Mouse (Mus musculus) liver, embryonic 14.5 days (tissue): Measurements from ENCODE around the gene Hnrnpll. TPM values are rescaled to one million over a fixed set of nuclear protein-coding genes. Genes with fewer than 3 reads are reported as not detected.

Experiments used
- ATAC-seq: fragments of 200-750 bp; cut with Nextera tagmentation; 2 replicates; pipeline ENCODE4 v1.8.0; 2017; ENCODE audit warnings: moderate number of reproducible peaks, mild to moderate bottlenecking, moderate library complexity; ENCODE audit not compliant: insufficient read depth
- DNase-seq, 3 experiments: peaks; one replicate each; pipeline ENCODE4 v3.0.0-alpha.2; 2012 to 2013; ENCODE audit warnings: low read depth in 3 of 3, low spot score in 3 of 3
- H3K27ac ChIP-seq: fragments of 300-500 bp; sonication (generic); 2 replicates; pipeline ENCODE4 v1.5.1; 2014; ENCODE audit warnings: moderate library complexity, mild to moderate bottlenecking, control low read depth, inconsistent platforms
- H3K27me3 ChIP-seq: fragments of 300-500 bp; sonication (generic); 2 replicates; pipeline ENCODE4 v1.6.1; 2014; ENCODE audit warnings: mild to moderate bottlenecking, low read length, moderate library complexity; ENCODE audit not compliant: control insufficient read depth, insufficient read depth
- H3K36me3 ChIP-seq: fragments of 300-500 bp; sonication (generic); replicated peaks from 2 replicates; pipeline ENCODE4 v1.6.1; 2014; ENCODE audit warnings: low read depth; ENCODE audit not compliant: control insufficient read depth, insufficient read depth
- H3K4me1 ChIP-seq, 2 experiments: fragments of 200-500 bp in 1 of 2; fragments of 300-500 bp in 1 of 2; sonication (generic) in 1 of 2; replicated peaks; 2 replicates each; pipeline ENCODE4 v1.6.1; 2012 to 2014; ENCODE audit warnings: antibody characterized with exemption in 1 of 2, inconsistent platforms in 1 of 2, low read length in 1 of 2; ENCODE audit not compliant: control insufficient read depth in 2 of 2, insufficient read depth in 2 of 2
- H3K4me2 ChIP-seq: fragments of 300-500 bp; sonication (generic); 2 replicates; pipeline ENCODE4 v1.6.1; 2014; ENCODE audit warnings: low read depth, mild to moderate bottlenecking, control low read depth, moderate library complexity
- H3K4me3 ChIP-seq, 2 experiments: fragments of 200-500 bp in 1 of 2; fragments of 300-500 bp in 1 of 2; sonication (generic) in 1 of 2; 2 replicates each; pipeline ENCODE4 v1.5.1; 2012 to 2014; ENCODE audit warnings: low read depth in 2 of 2, low read length in 2 of 2, mild to moderate bottlenecking in 2 of 2, control low read depth in 1 of 2, inconsistent platforms in 1 of 2, moderate library complexity in 1 of 2; ENCODE audit not compliant: insufficient read depth in 1 of 2
- H3K9ac ChIP-seq: fragments of 300-500 bp; sonication (generic); replicated peaks from 2 replicates; pipeline ENCODE4 v1.6.1; 2014; ENCODE audit warnings: mild to moderate bottlenecking, control low read depth, moderate library complexity
- H3K9me3 ChIP-seq: fragments of 300-500 bp; sonication (generic); 2 replicates; pipeline ENCODE4 v1.6.1; 2016; ENCODE audit warnings: low read length, mixed read lengths; ENCODE audit not compliant: control insufficient read depth
- CTCF ChIP-seq: IDR thresholded peaks from 2 replicates; pipeline ENCODE4 v1.5.1; 2016; ENCODE audit warnings: antibody characterized with exemption, low read depth, control low read depth
- EP300 ChIP-seq: IDR thresholded peaks from 2 replicates; pipeline ENCODE4 v1.6.1; 2016; ENCODE audit warnings: antibody characterized with exemption, low read depth
- WGBS: fragments of 180-500 bp; shearing (Covaris S2); extraction: QIAGEN DNeasy Blood & Tissue Kit; methylation state at CpG from one replicate; pipeline ENCODE4 v1.1.7; 2014; ENCODE audit not compliant: insufficient replicate concordance; 5-methylcytosine and 5-hydroxymethylcytosine counted together
- polyA plus RNA-seq, 2 experiments: library from polyadenylated mRNA; depleted of rRNA in 1 of 2; stranded (reverse) in 1 of 2; unstranded in 1 of 2; fragments of >200 nt; fragmentation: Nextera tagmentation in 1 of 2; extraction: Ambion mirVana in 1 of 2; gene quantifications; 2 replicates each; pipeline versions ENCODE4 v1.2.1 to v1.2.3; 2012 to 2014

Gene Hnrnpll
- polyA plus RNA-seq, 2 experiments = 23.1 to 23.5 TPM

- Histone ChIP-seq H3K4me3 (peak overlapping the region; percentile 31 to 78; a peak in 2 of 4 replicates), H3K4me1 (peaks cover 14 to 20% of the 10 kb centered on the region in 2 experiments), H3K36me3 (no peaks in the 10 kb centered on the region), H3K9me3 (no peaks in the 10 kb centered on the region), H3K27me3 (no peaks in the 10 kb centered on the region; the same call in 1 of the 2 replicates), H3K27ac (0 out of 2 replicates have a peak overlapping the region, but pooled peaks have one; percentile 74), H3K4me2 (peak overlapping the region; percentile 94), H3K9ac (peak overlapping the region; percentile 77)
- no peak for ATAC-seq
- TF ChIP-seq CTCF = no peak
- no peak for TF ChIP-seq EP300
- WGBS = 75% methylated on average over 8 of the region's 8 CpGs
- peak in 2 of 3 experiments; percentile 37 to 47 for DNase-seq
Measured at GRCm38 (mm10) chr17:80063840-80064495, 1.8 kb upstream of the Hnrnpll start.

DNA sequence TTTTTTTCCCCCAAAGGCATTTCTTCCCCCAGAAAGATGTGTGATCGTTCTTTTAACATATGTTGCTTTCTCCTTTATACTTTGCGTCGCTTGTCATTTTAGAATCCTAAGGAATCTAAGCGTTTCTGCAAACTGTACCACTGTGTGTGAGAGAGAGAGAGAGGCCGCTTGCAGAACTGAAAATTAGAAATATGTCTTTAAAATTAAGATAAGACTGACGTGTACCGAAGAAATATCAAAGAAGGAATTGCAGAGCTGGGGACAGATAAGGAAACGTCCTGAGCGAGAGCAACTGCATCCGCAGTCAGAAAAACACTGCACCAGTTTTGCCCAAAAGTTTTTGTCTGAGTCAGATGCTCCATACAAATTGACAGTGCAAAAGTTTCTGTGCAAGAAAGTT, 1.3 kb upstream of the Hnrnpll start:
- Histone ChIP-seq H3K4me1 (peaks cover 14 to 20% of the 10 kb centered on the region in 2 experiments), H3K4me2 (peak overlapping the region; percentile 94), H3K9me3 (no peaks in the 10 kb centered on the region), H3K27ac (peak overlapping the region; percentile 74), H3K4me3 (peak overlapping the region; percentile 31 to 78; a peak in 3 of 4 replicates), H3K9ac (peak overlapping the region; percentile 77), H3K36me3 (no peaks in the 10 kb centered on the region), H3K27me3 (no peaks in the 10 kb centered on the region; the same call in 1 of the 2 replicates)
- TF ChIP-seq EP300 (peak; percentile 16; the same call in 1 of the 2 replicates), CTCF (no peak)
- ATAC-seq (no peak), DNase-seq (no peak)
- WGBS = 31% methylated on average over 10 of the region's 10 CpGs

DNA sequence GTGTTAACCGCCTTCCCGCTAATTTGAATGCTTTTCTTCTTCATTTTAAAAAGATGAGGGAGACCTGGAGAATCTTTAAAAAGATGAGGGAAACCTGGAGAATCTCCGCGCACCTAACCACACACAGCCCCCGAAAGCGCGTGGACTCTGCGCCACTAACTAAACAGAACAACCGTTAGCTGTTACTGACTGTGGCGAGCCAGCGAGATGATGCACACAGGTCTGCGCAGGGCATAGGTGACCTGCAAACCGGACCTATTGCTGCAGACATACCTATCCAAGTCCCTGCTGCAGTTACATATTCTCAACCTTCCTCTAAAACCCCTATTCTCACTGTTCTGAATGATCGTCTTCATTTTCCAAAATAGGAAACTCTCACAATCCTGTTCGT, 481 bp upstream of the Hnrnpll start:
- Histone ChIP-seq H3K4me1 (peaks cover 14 to 21% of the 10 kb centered on the region in 2 experiments), H3K36me3 (no peaks in the 10 kb centered on the region), H3K4me2 (peak overlapping the region; percentile 94), H3K9ac (peak overlapping the region; percentile 77), H3K27me3 (no peaks in the 10 kb centered on the region; the same call in 1 of the 2 replicates), H3K9me3 (no peaks in the 10 kb centered on the region), H3K4me3 (peak overlapping the region; percentile 62 to 78), H3K27ac (peak overlapping the region; percentile 74)
- TF ChIP-seq CTCF (no peak), EP300 (no peak)
- DNase-seq = no peak
- ATAC-seq = peak; percentile 38
- 1% methylated on average over 15 of the region's 15 CpGs for WGBS

- H3K36me3 ChIP-seq = no peaks in the 10 kb centered on the region
- ATAC-seq (no peak; the same call in 1 of the 2 replicates), DNase-seq (peak in 1 of 3 experiments; percentile 32)
- peak overlapping the region; percentile 90 for H3K9ac ChIP-seq
- TF ChIP-seq EP300 (no peak), CTCF (no peak)
- no peaks in the 10 kb centered on the region; the same call in 1 of the 2 replicates for H3K27me3 ChIP-seq
- WGBS = under 1% methylated on average over 74 of the region's 83 CpGs
- H3K9me3 ChIP-seq = no peaks in the 10 kb centered on the region
- H3K4me2 ChIP-seq = peak overlapping the region; percentile 71
- H3K27ac ChIP-seq = peak overlapping the region; percentile 87
- peak overlapping the region; percentile 78 to 83 for H3K4me3 ChIP-seq
- H3K4me1 ChIP-seq = peaks cover 14 to 22% of the 10 kb centered on the region in 2 experiments
Measured at GRCm38 (mm10) chr17:80060828-80061782, 1.0 kb downstream of the Hnrnpll start.

GRCm38 (mm10) chr17:80060151-80060550, 2.0 kb downstream of the Hnrnpll start:
- no peaks in the 10 kb centered on the region for H3K36me3 ChIP-seq
- peak overlapping the region; percentile 90 for H3K9ac ChIP-seq
- no peak for ATAC-seq
- no peaks in the 10 kb centered on the region for H3K9me3 ChIP-seq
- H3K4me3 ChIP-seq = peak overlapping the region; percentile 78 to 83
- H3K4me2 ChIP-seq = peak overlapping the region; percentile 71
- H3K4me1 ChIP-seq = peaks cover 14 to 22% of the 10 kb centered on the region in 2 experiments
- 35% methylated on average over 5 of the region's 5 CpGs for WGBS
- DNase-seq = no peak
- no peak overlapping the region for H3K27ac ChIP-seq
- TF ChIP-seq EP300 = no peak
- no peak for TF ChIP-seq CTCF
- H3K27me3 ChIP-seq = no peaks in the 10 kb centered on the region; the same call in 1 of the 2 replicates
